Mouse (Mus musculus): ENCODE measurements around the gene Dnaaf5.

Gene Dnaaf5

DNA sequence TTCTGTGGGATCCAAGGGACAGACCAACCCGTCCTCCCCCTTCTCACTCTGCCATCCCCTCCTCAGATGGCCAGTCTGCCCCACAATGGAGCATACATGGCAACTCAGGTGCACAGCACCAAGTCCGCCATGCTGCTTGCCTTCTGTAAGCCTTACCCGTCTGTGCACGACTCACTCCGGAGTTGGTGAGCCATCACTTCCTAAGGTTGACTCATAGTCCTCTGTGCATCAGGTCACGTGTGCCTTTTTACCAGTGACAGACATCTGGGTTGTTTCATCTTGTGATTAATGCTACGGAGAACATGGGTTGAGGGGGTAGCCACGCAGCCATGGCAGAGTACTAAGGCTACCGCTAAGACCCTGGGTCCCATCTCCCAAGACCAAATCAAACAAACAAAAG, 9.4 kb upstream of the Dnaaf5 start:
- DNase-seq (ENCODE audit: low read depth, low spot score): no peak

DNA sequence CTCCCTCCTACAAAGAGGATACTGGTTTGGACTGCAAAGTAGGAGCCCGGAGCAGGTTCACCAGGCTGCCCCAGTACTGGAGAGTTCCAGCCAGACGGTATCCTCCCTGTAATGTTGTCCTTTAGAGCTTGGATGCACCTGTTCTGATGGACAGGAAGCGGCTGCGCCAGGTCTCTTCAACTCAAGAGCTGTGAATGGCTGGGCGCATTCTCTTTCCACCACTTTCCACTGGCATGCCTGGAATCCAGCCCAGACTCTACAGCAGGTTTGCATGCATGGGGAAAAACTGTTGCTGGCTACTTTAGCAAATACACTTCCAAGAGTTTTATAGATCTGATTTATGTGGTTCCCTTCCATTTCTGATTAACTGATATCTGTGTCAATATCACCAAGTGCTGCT, 8.7 kb upstream of the Dnaaf5 start:
- no peak for DNase-seq (ENCODE audit: low read depth, low spot score)

DNA sequence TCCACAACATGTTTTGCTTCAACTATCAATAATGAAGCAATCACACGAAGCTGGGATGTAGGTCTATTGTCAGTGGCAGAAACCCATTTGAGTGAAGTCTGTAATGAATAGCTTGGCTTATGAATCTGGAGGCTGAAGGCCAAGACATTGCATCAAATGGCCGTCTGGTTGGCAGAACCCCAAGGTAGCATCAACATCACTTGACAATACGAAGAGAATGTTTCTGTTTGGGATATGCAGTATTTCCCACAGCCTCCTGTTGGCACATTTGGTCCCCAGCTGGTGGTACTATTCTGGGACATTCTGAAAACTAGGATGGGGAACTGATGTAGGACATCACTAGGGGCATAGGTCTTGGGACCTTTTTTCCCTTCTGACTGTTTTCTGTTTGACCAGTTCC, 6.1 kb upstream of the Dnaaf5 start:
- DNase-seq (ENCODE audit: low read depth, low spot score): no peak

DNA sequence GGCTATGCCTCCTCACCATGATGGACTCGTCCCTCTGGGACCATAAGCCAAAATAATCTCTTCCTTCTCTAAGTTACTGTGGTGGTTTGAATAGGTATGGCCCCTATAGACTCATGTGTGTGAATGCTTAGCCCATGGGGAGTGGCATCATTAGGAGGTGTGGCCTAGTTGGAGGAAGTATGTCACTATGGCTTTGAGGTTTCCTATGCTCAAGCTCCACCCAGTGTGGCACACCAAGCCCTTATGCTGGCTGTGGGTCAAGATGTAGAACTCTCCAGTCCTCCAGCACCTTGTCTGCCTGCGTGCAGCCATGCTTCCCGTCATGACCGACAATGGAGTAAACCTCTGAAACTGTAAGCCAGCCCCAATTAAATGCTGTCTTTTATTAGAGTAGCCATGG, 4.3 kb upstream of the Dnaaf5 start:
- DNase-seq (ENCODE audit: low read depth, low spot score): no peak

DNA sequence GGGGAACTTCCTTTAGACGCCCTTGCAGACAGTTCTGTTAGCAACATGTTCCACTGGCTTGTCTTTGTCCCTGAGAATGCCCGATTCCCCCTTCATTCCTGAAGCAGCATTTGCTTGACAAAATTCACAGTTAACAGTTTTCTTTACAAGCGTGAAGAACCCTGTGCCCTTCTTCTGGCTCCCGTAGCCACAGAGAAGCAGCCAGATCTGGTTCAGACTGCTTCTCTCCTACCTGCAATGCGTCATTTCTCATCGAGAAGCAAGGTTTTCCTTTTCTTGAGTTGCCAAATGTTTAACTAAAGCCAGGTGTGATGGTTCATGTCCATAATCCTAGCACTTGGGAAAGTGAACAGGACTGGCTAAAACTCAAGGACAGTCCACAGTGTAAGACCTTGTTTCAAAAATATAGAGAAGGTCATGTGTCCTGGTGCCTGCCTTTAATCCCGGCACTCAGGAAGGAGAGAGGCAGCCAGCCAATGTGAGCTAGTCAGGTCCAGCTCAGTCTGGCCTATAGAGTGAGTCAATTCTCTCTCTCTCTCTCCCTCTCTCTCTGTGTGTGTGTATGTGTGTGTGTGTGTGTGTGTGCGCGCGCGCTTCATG, 3.4 kb upstream of the Dnaaf5 start:
- no peak for DNase-seq (ENCODE audit: low read depth, low spot score)

DNA sequence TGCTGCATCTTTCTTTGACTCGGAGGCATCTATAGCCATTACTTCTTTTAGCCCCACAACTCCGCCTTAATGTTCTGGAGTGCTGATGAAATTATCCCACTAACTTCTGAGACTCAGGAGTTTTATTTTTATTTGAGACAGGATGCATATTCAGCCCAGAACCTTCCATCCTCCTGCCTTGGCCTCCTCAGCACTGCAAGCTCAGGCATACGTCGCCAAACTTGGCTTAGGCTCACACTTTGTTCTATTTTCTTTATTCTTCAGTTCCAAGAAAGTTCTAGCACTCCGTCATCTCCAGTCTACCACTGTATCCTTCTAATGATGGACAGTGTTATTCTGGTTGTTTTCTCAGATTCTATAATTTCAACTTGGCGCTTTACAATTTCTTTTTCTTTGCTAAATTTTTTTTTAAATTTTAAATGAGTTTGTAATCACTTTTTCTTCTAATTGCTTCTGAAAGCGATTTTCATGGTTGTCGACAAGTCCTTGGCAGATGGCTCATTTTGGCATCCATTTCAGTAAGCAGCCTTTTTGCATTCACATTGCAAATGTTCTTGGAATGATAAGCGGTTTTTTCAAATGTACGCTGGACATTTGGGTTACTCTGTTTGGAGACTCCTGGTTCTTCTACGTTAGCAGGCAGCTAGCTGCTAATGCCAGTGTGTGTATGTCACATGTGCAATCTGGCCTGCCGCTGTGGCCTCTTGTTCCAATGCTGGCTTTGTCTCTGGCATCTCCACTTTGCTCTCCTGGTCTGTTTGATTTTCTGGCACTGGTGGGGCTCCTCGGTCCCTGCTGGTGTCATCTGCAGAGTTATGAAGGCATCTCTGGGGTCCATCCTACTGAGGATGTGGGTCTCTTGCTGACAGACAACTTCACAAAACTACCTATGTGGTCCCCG, 2.6 kb upstream of the Dnaaf5 start:
- no peak for DNase-seq (ENCODE audit: low read depth, low spot score)

DNA sequence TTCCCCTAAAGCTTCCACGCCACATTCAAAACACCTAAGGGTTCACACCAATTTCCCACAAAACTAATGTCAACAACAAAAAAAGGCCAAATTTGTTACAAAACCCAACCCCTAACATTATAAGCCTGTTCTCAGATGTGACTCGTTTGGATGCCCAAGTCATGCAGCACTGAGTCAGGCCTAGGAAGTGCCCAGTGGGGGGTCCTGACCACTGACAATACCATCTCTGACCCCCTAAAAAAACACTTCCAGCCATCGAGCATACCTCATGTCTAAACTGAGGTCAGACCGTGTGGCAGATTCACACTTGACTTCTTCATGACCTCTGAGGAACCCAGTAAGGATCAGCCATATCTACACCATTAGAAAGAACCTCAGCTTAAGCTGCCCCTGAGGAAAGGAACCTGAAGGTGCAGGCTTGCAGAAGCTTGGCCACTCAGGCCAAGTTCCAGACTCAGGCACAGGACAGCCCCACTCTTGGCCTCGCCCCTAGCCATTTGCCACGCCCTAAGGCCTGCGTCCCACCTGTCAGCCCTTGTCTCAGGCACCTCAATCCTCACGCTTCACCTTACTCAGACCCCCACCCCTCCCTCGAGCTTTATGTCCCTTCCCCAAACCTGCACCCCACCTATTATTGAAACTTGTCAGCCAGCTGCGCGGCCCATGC, 884 bp upstream of the Dnaaf5 start:
- DNase-seq (ENCODE audit: low read depth, low spot score): no peak

DNA sequence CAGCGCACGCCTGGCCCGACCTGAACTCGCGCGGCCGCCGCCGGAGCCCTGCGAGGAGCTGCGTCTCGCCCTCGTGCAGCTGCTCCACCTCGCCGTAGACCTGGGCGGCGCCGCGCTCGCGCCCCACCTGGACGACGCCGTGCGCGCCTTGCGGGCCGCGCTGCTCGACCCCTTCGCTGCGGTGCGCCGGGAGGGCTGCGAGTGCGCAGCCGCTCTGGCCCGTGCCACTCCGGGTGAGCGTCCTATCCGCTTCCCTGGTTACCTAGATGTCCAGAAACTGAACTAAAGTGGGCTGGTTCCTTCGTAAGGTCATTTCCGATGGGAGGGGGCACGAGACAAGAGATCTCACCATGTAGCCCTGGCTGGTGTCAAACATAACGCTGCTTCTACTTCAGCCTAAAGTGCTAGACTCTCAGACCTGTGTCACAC, 594 bp downstream of the Dnaaf5 start:
- DNase-seq (ENCODE audit: low read depth, low spot score): no peak

DNA sequence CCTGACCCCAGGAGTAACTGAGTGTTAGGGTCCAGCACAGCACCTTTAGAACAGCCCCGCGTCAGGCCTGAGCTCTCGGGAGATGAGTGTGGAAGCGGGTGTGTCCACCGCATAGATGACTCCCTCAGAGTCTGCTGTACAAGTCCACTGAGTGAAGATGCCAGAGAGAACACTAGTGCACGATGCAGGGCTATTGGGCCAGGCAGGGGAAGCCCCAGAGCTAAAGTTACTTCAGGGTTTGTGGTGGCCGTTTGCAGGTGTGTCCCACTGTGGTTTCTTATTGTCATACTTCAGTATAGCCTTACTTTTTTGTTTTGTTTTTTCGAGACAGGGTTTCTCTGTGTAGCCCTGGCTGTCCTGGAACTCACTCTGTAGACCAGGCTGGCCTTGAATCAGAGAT, 10.9 kb downstream of the Dnaaf5 start:
- DNase-seq (ENCODE audit: low read depth, low spot score): no peak

DNA sequence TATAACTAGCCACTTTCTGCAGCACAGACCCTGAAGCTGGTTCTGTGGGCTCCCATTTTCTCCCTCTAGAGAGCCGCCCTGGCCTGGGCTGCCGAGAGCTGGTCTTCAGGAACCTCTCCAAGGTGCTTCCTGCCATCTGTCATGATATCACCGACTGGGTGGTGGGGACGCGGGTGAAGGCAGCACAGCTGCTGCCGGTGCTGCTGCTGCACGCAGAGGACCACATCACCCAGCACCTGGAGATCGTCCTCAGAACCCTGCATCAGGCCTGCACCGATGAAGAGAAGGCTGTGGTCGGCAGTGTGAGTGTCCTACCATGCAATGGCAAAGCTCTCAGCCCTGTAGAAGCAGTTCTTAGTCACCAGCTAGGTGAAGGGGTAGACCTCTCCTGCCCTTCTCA, 11.6 kb downstream of the Dnaaf5 start:
- no peak for DNase-seq (ENCODE audit: low read depth, low spot score)

DNA sequence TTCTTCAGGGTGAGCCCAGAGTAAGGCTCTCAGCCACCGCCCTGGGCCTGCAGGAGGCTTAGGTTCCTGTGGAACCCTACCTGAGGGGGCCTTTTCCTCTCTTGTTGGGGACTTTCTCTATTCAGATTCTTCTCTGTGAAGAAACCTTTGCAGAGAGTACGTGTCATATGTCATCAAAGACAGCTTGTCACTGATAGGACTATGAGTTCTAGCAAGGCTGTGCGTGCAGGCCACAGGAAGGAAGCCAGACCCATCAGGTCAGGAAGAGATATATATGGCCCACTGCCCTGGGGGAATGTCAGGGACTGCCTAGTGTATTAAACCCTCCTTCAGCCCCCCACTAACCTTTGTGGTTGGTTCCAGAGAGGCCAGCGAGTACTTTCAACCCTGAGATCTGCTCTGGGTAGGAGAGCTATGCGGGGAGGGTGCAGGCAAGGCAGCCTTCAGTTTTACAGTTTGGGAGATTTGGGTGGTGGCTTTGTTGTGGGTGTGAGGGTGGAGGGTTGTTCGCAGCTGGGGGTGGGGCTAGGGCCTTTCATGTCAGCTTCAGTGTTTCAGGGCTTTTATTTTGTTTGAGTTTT, 16.8 kb downstream of the Dnaaf5 start:
- DNase-seq (ENCODE audit: low read depth, low spot score): no peak

DNA sequence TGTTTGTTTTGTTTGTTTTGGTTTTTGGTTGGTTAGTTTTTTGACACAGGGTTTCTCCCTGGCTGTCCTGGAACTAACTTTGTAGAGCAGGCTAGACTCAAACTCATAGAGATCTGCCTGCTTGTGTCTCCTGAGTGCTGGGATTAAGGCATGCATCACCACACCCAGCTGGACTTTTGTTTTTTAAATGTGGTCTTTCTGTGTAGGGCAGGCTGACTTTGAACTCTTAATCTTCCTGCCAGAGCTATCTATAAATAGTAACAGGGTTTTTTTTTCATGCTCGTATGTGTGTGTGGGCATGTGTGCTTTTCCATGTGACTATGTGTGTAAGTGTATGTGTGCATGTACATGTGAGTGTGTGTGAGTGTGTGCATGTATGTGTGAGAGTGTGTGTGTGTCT, 17.5 kb downstream of the Dnaaf5 start:
- no peak for DNase-seq (ENCODE audit: low read depth, low spot score)

DNA sequence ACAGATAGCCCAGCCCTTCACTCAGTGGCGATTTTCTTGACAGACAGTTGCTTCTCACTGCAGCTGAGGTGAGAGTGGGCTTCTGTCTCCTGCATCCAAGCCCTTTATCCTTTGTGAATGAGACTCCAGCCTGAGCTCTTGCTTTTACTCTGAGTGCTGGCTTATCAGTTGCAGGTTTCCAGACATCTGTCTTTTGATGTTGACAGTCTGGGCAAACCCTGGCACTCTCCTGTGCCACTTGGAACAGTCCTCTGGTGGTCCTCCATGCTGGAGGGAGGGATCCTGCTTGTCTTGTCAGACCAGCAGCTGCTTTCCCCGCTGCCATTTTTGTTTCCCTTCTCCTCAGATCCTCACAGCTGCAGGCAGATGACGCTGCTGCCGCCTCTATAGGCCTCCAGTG, 21.9 kb downstream of the Dnaaf5 start:
- no peak for DNase-seq (ENCODE audit: low read depth, low spot score)

DNA sequence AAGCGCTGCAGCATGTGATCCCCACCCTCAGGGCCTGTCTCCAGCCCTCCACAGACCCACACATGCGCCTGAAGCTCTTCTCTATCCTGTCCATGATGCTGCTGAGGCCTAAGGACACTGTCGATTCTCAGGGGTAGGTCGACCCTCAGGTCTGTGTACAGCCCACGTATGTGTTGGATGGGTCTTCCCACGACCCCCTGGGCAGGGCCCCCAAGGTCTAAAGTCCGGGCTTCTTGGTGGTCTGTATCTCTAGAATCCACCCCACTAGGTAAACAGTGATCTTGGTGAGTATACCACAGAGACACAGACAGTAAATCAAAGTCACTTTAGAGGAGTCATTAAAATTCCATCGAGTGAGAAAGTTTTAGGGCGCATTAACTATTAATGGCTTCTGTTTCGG, 24.1 kb downstream of the Dnaaf5 start:
- no peak for DNase-seq (ENCODE audit: low read depth, low spot score)

DNA sequence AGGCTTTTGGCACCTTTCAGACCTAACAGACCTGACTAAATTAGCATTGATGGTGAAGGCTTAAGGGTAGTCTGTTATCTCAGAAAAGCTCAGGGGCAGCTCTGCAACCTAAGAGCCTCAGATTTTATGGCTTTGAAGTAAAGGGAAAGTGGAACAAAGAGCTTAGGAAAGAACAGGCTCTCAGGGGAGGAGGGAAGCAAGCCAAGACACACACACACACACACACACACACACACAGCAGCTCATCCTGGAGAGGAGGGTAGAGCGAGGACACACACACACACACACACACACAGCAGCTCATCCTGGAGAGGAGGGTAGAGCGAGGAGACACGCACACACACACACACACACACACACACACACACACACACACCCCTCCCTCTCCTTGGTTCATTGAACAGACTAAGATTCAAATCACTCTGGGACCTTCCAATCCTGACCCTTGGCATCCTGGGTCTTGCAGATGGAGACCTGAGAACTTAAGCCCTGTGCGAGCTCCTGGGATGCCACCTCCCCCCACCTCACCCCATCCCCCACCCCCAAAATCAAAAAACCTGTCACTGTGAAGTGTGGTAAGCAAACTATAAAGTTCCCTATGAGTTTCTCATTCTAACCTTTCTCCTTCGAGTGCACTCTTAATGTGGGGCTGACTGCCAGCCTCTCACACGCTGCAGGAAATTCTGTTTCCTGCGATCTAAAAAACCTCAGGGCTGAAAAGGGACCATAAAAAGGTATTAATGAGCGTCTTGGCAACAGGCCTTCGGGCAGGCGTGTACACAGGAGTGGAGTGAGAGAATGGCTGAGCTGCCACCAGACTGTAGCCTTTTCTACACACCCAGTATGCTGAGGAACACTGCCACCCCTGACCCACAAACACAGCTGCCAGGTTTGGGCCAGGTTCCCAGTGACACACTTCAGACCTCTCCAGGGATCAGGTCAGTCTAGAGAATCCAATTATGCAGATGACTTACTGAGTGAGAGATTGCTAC, 24.8 kb downstream of the Dnaaf5 start:
- peak; percentile 39 for DNase-seq (ENCODE audit: low read depth, low spot score)

DNA sequence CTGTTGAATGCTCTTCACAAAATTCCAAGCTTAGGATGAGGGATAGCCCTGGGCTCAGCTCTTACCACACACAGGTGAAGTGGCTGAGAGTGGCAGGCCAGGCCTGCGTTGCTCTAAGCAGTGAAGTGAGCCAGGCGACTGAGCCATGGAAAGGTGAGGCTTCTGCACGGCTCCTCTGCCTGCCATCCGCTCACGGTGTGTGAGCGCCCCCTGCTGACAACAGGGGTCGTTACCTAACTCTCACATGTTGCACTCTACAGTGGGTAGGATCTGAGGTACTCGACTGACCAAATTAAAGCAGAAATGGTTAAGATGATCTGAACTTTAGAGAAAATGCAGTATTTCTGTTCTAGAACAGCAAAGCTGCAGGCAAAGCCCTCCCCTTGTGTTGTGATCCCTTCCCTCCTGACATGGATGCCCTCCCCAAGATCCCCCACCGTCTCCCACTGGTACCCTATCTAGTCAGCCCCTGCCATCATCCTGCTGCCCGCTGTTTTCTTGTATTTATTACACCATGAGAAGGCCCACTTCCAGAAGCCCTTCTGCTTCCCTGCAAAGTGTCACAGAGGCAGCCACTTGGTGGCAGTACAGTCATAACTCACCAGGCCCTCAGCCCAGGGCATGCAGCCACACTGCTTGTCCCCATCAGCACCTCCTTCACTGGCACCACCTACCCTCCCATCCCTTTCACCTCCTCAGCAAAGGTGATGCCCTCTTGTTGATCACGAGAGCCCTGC, 29.0 kb downstream of the Dnaaf5 start:
- peak; percentile 74 for DNase-seq (ENCODE audit: low read depth, low spot score)

DNA sequence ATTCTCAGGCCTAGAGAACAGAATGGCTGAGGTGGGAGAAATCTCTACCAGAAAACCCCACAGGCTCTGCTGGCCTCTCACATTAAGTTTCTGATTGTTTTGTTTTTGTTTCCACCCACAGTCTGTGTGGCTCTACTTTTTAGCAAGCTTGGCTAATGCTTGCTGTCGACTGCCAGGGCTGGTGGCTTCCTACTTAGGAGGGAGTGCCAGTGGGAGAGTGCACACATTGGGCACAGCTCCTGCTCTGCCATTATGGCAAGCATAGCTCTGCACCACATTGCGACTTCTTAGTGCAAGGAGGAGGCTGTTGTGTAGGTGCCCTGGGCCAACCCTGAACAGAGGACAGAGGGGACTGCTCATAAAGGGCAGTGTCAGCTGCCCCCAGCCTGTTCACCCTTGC, 33.1 kb downstream of the Dnaaf5 start:
- no peak for DNase-seq (ENCODE audit: low read depth, low spot score)

DNA sequence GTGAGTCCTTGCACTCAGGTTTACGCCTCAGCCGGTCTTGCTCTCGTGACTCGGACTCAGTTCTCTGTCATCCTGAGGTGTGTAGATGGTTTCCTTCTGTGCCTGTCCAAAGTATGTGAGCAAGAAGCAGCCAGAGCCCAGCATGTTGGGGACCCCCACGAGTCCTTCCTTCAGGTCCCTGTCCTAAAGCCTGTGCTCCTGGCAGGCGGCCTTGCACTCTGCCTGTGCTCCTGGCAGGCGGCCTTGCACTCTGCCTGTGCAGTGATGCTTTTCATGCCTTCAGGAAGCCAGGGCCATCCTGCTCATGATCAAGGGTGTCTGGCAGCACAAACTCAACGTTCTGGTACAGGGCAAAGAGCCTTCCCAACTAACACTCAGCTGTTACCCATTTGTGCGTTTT, 33.6 kb downstream of the Dnaaf5 start:
- DNase-seq (ENCODE audit: low read depth, low spot score): no peak

DNA sequence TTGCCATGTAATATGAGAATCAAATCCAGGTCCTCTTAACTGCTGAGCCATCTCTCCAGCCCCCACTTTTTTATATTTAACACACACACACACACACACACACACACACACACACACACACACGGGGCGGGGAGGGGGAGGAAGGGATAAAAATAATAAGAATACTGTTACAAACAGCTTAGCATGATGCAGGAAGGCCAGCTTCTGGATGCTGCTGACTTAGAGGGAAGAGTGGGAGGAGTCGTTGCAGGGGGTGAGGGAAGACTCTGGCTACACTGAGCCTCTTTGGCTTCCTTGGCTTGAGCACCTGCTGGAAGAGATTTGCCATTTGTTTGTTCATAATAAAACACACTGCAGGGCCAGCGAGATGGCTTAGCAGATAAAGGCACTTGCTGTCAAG, 34.9 kb downstream of the Dnaaf5 start:
- DNase-seq (ENCODE audit: low read depth, low spot score): no peak

DNA sequence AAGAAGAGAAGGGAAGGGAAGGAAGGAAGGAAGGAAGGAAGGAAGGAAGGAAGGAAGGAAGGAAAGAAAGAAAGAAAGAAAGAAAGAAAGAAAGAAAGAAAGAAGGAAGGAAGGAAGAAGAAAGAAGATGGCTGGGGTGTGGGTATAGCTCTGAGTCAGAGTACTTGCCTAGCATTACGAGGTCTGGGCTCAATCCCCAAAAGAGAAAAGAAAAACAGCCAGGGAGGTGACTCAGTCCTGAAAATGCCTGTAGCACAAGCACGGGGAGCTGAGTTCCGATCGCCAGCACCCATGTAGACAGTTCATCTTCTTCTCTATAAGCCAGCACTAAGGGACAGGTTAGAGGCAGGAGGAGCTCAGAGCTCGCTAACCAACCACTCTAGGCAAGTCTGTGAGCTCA, 39.7 kb downstream of the Dnaaf5 start:
- DNase-seq (ENCODE audit: low read depth, low spot score): no peak

DNA sequence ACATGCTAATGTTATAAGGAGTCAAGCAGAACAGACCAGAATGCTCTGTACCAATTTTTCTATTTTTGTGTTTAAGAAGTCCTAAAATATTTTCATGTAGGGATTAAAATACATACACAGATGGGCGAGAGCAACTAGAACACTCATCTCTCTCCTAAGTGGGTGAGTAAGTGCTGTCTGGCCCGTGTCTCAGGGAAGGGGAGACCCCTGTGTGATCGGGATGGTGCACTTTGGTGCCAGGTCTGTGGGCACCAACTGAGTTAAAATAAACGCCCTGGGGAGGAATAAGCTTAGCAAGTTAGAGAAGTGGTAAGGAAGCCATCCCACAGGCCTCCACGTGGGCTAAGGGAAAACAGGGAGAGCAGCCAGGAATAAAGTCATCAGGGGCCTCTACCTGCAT, 40.9 kb downstream of the Dnaaf5 start:
- no peak for DNase-seq (ENCODE audit: low read depth, low spot score)
